Comparison of ENCODE assay signal across 10 mouse cellular contexts in the genomic region with DNA sequence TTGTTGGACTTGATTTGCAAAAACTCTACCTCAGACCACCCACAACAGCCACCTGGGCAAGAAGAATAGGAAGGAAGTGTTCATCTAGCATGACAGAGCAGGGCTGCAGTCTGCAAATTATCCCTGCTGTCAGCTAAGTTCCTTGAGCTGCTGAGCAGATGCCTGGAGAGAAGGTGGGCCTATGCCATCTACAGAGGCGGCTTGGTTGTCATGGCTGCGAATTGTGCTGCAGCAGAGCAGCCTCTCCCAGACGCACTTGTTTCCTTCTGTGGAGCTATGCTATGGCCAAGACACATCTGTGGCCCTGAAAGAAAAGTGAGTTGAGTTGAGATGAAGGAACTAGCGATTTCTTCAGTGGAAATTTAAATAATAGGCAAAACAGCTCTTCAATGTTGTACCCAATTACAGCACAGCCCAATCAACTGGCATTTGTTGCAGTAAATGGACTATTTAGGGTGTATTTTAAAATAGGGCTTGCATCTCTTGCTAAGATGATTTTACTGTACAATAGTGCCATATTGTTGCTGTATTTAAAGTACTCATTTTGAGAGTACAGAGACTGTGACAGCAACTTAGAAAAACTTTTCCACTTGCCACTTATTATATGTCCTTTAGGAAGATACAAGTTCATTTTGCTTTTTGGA.
DNase-seq lines count a peak whose midpoint lies in the region; ATAC-seq and TF ChIP-seq lines count a peak whose summit lies in the region.
"Had no signal": no experiment of that assay in that cellular context is flagged by ENCODE, and none has a peak within 500 bp of the region (broad histone marks: within the 10 kb centered on the region; RNA-seq: fewer than 3 reads in every experiment).

No protein-coding gene starts in this region.

- no peaks in the 10 kb centered on the region for H3K9me3 ChIP-seq in neural tube, embryonic 15.5 days (replicated peaks)
- no peaks in the 10 kb centered on the region for H3K9me3 ChIP-seq in hindbrain, embryonic 13.5 days
- H3K9me3 ChIP-seq: megakaryocyte, embryonic 14.5 days had no signal

- H3K4me2 ChIP-seq in neural tube, embryonic 15.5 days, result no peak overlapping the region
- H3K4me2 ChIP-seq in hindbrain, embryonic 13.5 days, result no peak overlapping the region
- H3K4me2 ChIP-seq: lung, embryonic 14.5 days had no signal

- H3K4me3 ChIP-seq in neural tube, embryonic 15.5 days (replicated peaks), result no peak overlapping the region
- no peak overlapping the region for H3K4me3 ChIP-seq in hindbrain, embryonic 13.5 days
- H3K4me3 ChIP-seq: megakaryocyte, embryonic 14.5 days had no signal

- no peak overlapping the region for H3K9ac ChIP-seq in neural tube, embryonic 15.5 days (replicated peaks)
- H3K9ac ChIP-seq in hindbrain, embryonic 13.5 days, result no peak overlapping the region
- H3K9ac ChIP-seq: lung, embryonic 14.5 days had no signal

- TF ChIP-seq CTCF in brain, embryonic 14.5 days (IDR thresholded peaks at IDR 0.05; ENCODE audit: borderline replicate concordance, extremely low read depth, insufficient read depth, insufficient read length), result no peak

- intact Hi-C loops in left cerebral cortex, postnatal 36 days (cut with DNase I), result no loop called here

- TF ChIP-seq POLR2A in brain, embryonic 14.5 days (IDR thresholded peaks at IDR 0.05; ENCODE audit: borderline replicate concordance, extremely low read depth, insufficient read depth, insufficient read length, poor library complexity, severe bottlenecking), result no peak

- no peaks in the 10 kb centered on the region for H3K36me3 ChIP-seq in neural tube, embryonic 15.5 days
- no peaks in the 10 kb centered on the region for H3K36me3 ChIP-seq in hindbrain, embryonic 13.5 days

- no peaks in the 10 kb centered on the region for H3K4me1 ChIP-seq in neural tube, embryonic 15.5 days
- no peaks in the 10 kb centered on the region for H3K4me1 ChIP-seq in hindbrain, embryonic 13.5 days (replicated peaks)
- H3K4me1 ChIP-seq: megakaryocyte, embryonic 14.5 days had no signal

- DNase-seq in A20 (ENCODE audit: low read depth, low spot score), result peak; percentile 4
- DNase-seq in brain, embryonic 14.5 days (ENCODE audit: low read depth), result peak; percentile 5
- peak; percentile 3 to 11 for DNase-seq in layer of hippocampus, postnatal 10 days (ENCODE audit: low spot score in 2 of 2)
- peak; percentile 34 to 55 for DNase-seq in left cerebral cortex, postnatal 36 days (ENCODE audit: low spot score in 2 of 2)
- DNase-seq in gastrocnemius, adult 8-10 months (ENCODE audit: low spot score in 2 of 2), result no peak
- DNase-seq: adrenal gland, adult 8-10 months; lung, embryonic 14.5 days had no signal

- no peak overlapping the region for H3K27ac ChIP-seq in neural tube, embryonic 15.5 days (replicated peaks)
- no peak overlapping the region for H3K27ac ChIP-seq in hindbrain, embryonic 13.5 days

- no peaks in the 10 kb centered on the region for H3K27me3 ChIP-seq in neural tube, embryonic 15.5 days (replicated peaks)
- no peaks in the 10 kb centered on the region for H3K27me3 ChIP-seq in hindbrain, embryonic 13.5 days

- WGBS in neural tube, embryonic 15.5 days, result 56% methylated on average over 4 of the region's 4 CpGs
- 58% methylated on average over 4 of the region's 4 CpGs for WGBS in hindbrain, embryonic 13.5 days

- no peak for ATAC-seq in neural tube, embryonic 15.5 days (ENCODE audit: low FRiP score)
- ATAC-seq in hindbrain, embryonic 13.5 days (ENCODE audit: low FRiP score), result no peak

Comparison
In these comparisons a context has a peak if more than half of its experiments do, and no peak if none do; other contexts are left out.
1. DNase-seq: peak in A20 (single experiment), brain, embryonic 14.5 days (single experiment), layer of hippocampus, postnatal 10 days (2 of 2) and left cerebral cortex, postnatal 36 days (2 of 2); none in gastrocnemius, adult 8-10 months (0 of 2).